Mouse (Mus musculus) lung, adult 18-20 months (tissue): ENCODE measurements around the gene Dnah17.
A peak's percentile ranks its signal among the peaks of the same experiment; 100 is the strongest.

ENCODE experiments used
- DNase-seq, 2 experiments: peaks; one replicate each; pipeline ENCODE4 v3.0.0; 2022; ENCODE audit warnings: mixed read lengths in 2 of 2

The Dnah17 gene

GRCm38 (mm10) chr11:117993190-117994175 is 137.0 kb downstream of the Dnah17 start:
- DNase-seq: no peak

- peak; percentile 70 to 74 for DNase-seq
Observed at GRCm38 (mm10) chr11:117991502-117992470, 138.6 kb downstream of the Dnah17 start.

- no peak for DNase-seq
Observed at GRCm38 (mm10) chr11:117989926-117990325, 140.5 kb downstream of the Dnah17 start.

- DNase-seq: no peak
Observed at GRCm38 (mm10) chr11:117989241-117989640, 141.2 kb downstream of the Dnah17 start.

GRCm38 (mm10) chr11:117987968-117988367 is 142.5 kb downstream of the Dnah17 start:
- peak; percentile 38 to 59 for DNase-seq

- DNase-seq: peak; percentile 89 to 90
Observed at GRCm38 (mm10) chr11:117987032-117987451, 143.4 kb downstream of the Dnah17 start.

GRCm38 (mm10) chr11:117986126-117987031 is 144.1 kb downstream of the Dnah17 start, which contains the start of gene Pgs1:
Pgs1 (plus strand) TSS chr11:117986292.
- peak; percentile 89 to 91 for DNase-seq

- no peak for DNase-seq
Observed at GRCm38 (mm10) chr11:117983770-117984169, 146.7 kb downstream of the Dnah17 start.

- DNase-seq: peak in 1 of 2 experiments; percentile 60
Observed at GRCm38 (mm10) chr11:117982426-117982825, 148.0 kb downstream of the Dnah17 start.

GRCm38 (mm10) chr11:117979388-117979787 is 151.0 kb downstream of the Dnah17 start:
- DNase-seq: no peak

GRCm38 (mm10) chr11:117977694-117978360 is 152.6 kb downstream of the Dnah17 start:
- no peak for DNase-seq

GRCm38 (mm10) chr11:117976081-117976582 is 154.3 kb downstream of the Dnah17 start:
- DNase-seq: peak; percentile 89 to 92

GRCm38 (mm10) chr11:117975211-117975967 is 155.0 kb downstream of the Dnah17 start:
- no peak for DNase-seq

GRCm38 (mm10) chr11:117974327-117975125 is 155.9 kb downstream of the Dnah17 start:
- DNase-seq: peak; percentile 55 to 64

- no peak for DNase-seq
Observed at GRCm38 (mm10) chr11:117973569-117973968, 156.9 kb downstream of the Dnah17 start.

- DNase-seq: no peak
Observed at GRCm38 (mm10) chr11:117972656-117973558, 157.5 kb downstream of the Dnah17 start.
